Mouse (Mus musculus) heart, embryonic 14.5 days (tissue): ENCODE results near the gene Gss. TPM values are rescaled to one million over a fixed set of nuclear protein-coding genes. Genes with fewer than 3 reads are reported as not detected.

Experiments
- ATAC-seq: fragments of 200-750 bp; cut with Nextera tagmentation; 2 replicates; pipeline ENCODE4 v1.8.0; 2017; ENCODE audit warnings: low read depth, moderate TSS enrichment; ENCODE audit not compliant: insufficient number of reproducible peaks, insufficient read depth, low FRiP score
- H3K27ac ChIP-seq, 2 experiments: fragments of 200-500 bp in 1 of 2; fragments of 300-500 bp in 1 of 2; sonication (generic) in 1 of 2; replicated peaks in 1 of 2; 2 replicates each; pipeline ENCODE4 v1.5.1; 2012 to 2014; ENCODE audit warnings: low read depth in 2 of 2, low read length in 2 of 2, control low read depth in 1 of 2, mild to moderate bottlenecking in 1 of 2, mixed read lengths in 1 of 2; ENCODE audit not compliant: control insufficient read depth in 1 of 2, insufficient read depth in 1 of 2
- H3K27me3 ChIP-seq: fragments of 300-500 bp; sonication (generic); 2 replicates; pipeline ENCODE4 v1.6.1; 2014; ENCODE audit warnings: mild to moderate bottlenecking, low read length, control low read depth; ENCODE audit not compliant: control insufficient read depth, insufficient read depth
- H3K36me3 ChIP-seq: fragments of 300-500 bp; sonication (generic); 2 replicates; pipeline ENCODE4 v1.6.1; 2014; ENCODE audit warnings: mild to moderate bottlenecking, control low read depth, low read length, mixed read lengths; ENCODE audit not compliant: control insufficient read depth, insufficient read depth
- H3K4me1 ChIP-seq, 2 experiments: fragments of 200-500 bp in 1 of 2; fragments of 300-500 bp in 1 of 2; sonication (generic) in 1 of 2; 2 replicates each; pipeline ENCODE4 v1.6.1; 2012 to 2014; ENCODE audit warnings: low read length in 2 of 2, control low read depth in 1 of 2, mixed read lengths in 1 of 2; ENCODE audit not compliant: control insufficient read depth in 2 of 2, insufficient read depth in 2 of 2
- H3K4me2 ChIP-seq: fragments of 300-500 bp; sonication (generic); 2 replicates; pipeline ENCODE4 v1.6.1; 2014; ENCODE audit warnings: mild to moderate bottlenecking, low read length
- H3K4me3 ChIP-seq, 2 experiments: fragments of 200-500 bp in 1 of 2; fragments of 300-500 bp in 1 of 2; sonication (generic) in 1 of 2; 2 replicates each; pipeline ENCODE4 v1.5.1; 2012 to 2014; ENCODE audit warnings: low read length in 2 of 2, mild to moderate bottlenecking in 2 of 2, control low read depth in 1 of 2, low read depth in 1 of 2, moderate library complexity in 1 of 2; ENCODE audit not compliant: control insufficient read depth in 1 of 2, insufficient read depth in 1 of 2
- H3K9ac ChIP-seq: fragments of 300-500 bp; sonication (generic); 2 replicates; pipeline ENCODE4 v1.6.1; 2014; ENCODE audit warnings: mild to moderate bottlenecking, low read length
- H3K9me3 ChIP-seq: fragments of 300-500 bp; sonication (generic); 2 replicates; pipeline ENCODE4 v1.6.1; 2016; ENCODE audit warnings: low read length, control low read depth; ENCODE audit not compliant: control insufficient read depth
- WGBS: fragments of 180-500 bp; shearing (Covaris S2); extraction: QIAGEN DNeasy Blood & Tissue Kit; methylation state at CpG from one replicate; pipeline ENCODE4 v1.1.7; 2014; 5-methylcytosine and 5-hydroxymethylcytosine counted together
- microRNA counts: library from miRNA; unstranded; fragments of <30 nt; microRNA quantifications from one replicate; lab custom pipeline; 2016
- microRNA-seq: library from miRNA; unstranded; fragments of <30 nt; microRNA quantifications from one replicate; pipeline ENCODE4, GENCODE M21; 2016
- polyA plus RNA-seq: library from polyadenylated mRNA; unstranded; fragments of >200 nt; fragmentation: Nextera tagmentation; extraction: Ambion mirVana; gene quantifications from 2 replicates; pipeline ENCODE4 v1.2.1, GENCODE M21; 2014

The Gss gene
- polyA plus RNA-seq, 1 experiment from 2014 or later, result 22.2 TPM

DNA sequence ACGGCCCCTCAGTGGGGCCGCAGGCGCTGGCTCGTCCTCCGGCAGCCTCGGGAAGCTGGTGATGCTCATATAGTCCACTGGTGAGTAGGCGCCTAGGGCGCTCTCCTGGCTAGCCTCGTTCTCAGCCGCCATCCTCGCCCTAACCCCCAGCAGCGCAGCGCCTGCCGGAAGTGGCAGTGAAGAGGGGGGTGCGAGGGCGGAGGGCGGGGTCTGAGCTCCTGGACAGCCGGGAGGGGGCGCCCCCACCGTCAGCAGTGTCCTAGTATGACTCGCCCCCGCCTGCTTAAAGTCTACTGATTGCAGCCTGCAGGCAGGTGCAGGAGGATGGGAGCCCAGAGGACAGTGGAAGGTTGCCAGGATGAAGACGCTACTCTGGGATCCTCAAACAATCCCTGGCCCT is 77.9 kb downstream of the Gss start:
- Histone ChIP-seq H3K4me1 (peaks cover 2 to 15% of the 10 kb centered on the region in 2 experiments; a peak in 3 of 4 replicates), H3K4me2 (peak overlapping the region; percentile 73), H3K9me3 (no peaks in the 10 kb centered on the region), H3K4me3 (peak overlapping the region; percentile 36 to 37), H3K27ac (no peak overlapping the region), H3K9ac (peak overlapping the region; percentile 13; the same call in 1 of the 2 replicates), H3K27me3 (peaks cover 16% of the 10 kb centered on the region), H3K36me3 (no peaks in the 10 kb centered on the region)
- 1% methylated on average over 23 of the region's 23 CpGs for WGBS
- ATAC-seq, result no peak

DNA sequence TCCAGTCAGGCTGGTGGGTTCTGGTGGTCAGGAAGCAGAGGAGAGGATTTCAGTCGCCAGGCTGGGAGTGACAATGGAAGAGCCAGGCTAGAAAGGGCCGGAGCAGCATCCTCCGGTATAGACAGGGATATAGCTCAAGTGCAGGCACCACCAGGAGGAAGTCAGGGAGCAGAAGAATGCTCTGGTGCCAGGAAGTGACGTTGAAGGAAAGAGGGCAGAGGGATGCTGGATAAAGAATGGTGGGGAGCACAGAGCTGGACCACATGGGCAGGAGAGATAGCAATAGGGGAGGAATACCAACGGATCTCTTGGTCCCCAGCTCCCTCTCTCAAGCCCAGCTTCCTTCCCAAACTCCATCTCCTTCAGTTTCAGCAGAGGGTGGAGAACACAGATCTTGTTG is 79.1 kb downstream of the Gss start:
- Histone ChIP-seq H3K4me2 (no peak overlapping the region), H3K9me3 (no peaks in the 10 kb centered on the region), H3K27ac (no peak overlapping the region), H3K9ac (no peak overlapping the region), H3K27me3 (peaks cover 16% of the 10 kb centered on the region), H3K4me3 (no peak overlapping the region), H3K4me1 (peaks cover 0 to 9% of the 10 kb centered on the region in 2 experiments; a peak in 3 of 4 replicates), H3K36me3 (no peaks in the 10 kb centered on the region)
- no peak for ATAC-seq
- 64% methylated on average over 5 of the region's 5 CpGs for WGBS

MicroRNA genes within 50 kb of the gene (microRNA counts, 519-probe panel; counts per million panel counts)
- microRNA mmu-miR-499 (lab: Ali Mortazavi, UCI), result 6,593 counts per million, percentile 91 among the panel's probes with 10 or more counts

Small RNA genes lying within 50 kb of the gene (microRNA-seq; reads per million reads assigned to microRNA genes)
- 3,504 reads per million, percentile 88 among the genes with 10 or more reads in this experiment for gene Mir499

Other genes starting within 250 kb of the Gss start
- gene Pigu, start 235.4 kb downstream of the Gss start, polyA plus RNA-seq, result 54.1 and 57.0 TPM in 2 replicates
- gene Trp53inp2, start 211.8 kb downstream of the Gss start, polyA plus RNA-seq, result 96.9 and 97.0 TPM in 2 replicates
- 21.1 and 21.9 TPM in 2 replicates for gene Ncoa6, start 118.9 kb downstream of the Gss start, polyA plus RNA-seq
- 18.8 and 19.8 TPM in 2 replicates for gene Acss2, start 74.9 kb downstream of the Gss start, polyA plus RNA-seq
- 0.76 and 0.85 TPM in 2 replicates for gene Ggt7, start 74.6 kb downstream of the Gss start, polyA plus RNA-seq
- gene Myh7b, start 18.4 kb upstream of the Gss start, polyA plus RNA-seq, result 26.5 and 27.3 TPM in 2 replicates
- 94.3 and 108 TPM in 2 replicates for gene Trpc4ap, start 99.6 kb upstream of the Gss start, polyA plus RNA-seq
- gene Edem2, start 136.7 kb upstream of the Gss start, polyA plus RNA-seq, result 25.4 and 28.7 TPM in 2 replicates
- gene Gm17581, start 143.1 kb upstream of the Gss start, polyA plus RNA-seq, result not detected in 2 replicates
- 6.7 and 8.0 TPM in 2 replicates for gene Procr, start 158.3 kb upstream of the Gss start, polyA plus RNA-seq
- not detected in 2 replicates for gene Mmp24, start 182.5 kb upstream of the Gss start, polyA plus RNA-seq
- gene BC029722, start 226.6 kb upstream of the Gss start, polyA plus RNA-seq, result 9.3 and 10.3 TPM in 2 replicates
- 115 and 130 TPM in 2 replicates for gene Eif6, start 234.1 kb upstream of the Gss start, polyA plus RNA-seq
- 0.07 and 0.16 TPM in 2 replicates for gene Fam83c, start 242.0 kb upstream of the Gss start, polyA plus RNA-seq